Mouse (Mus musculus) lung, adult 2 months (tissue): ENCODE data around the gene Syn1.

Source experiments
- CTCF ChIP-seq: fragments of 200-500 bp; IDR thresholded peaks from 2 replicates; pipeline ENCODE4 v1.5.1; 2011; ENCODE audit warnings: mild to moderate bottlenecking, low read length, control low read depth; ENCODE audit not compliant: insufficient read depth
- POLR2A ChIP-seq: fragments of 200-500 bp; IDR thresholded peaks from 2 replicates; pipeline ENCODE4 v1.6.1; 2011; ENCODE audit warnings: low read depth, mild to moderate bottlenecking, control low read depth, low read length, borderline replicate concordance; ENCODE audit errors: extremely low read depth

DNA sequence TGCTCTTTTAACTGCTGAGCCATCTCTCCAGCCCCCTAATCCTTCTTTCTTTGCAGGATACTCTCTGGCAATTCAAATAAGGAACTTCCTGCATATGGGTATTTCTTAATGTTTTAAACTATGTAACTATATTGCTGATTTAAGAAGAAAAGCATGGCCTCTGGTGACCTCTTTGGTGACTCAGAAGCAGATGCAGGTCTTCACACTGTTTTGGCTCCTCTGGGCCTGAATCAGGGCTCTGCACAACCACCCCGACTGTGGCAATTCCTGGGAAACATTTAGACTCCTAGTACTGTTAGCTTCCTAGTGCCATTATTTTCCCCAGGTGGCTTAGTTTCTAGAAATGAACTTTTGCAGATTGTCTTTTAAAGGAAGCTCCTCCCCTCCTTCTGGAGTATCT, 2.7 kb upstream of the Syn1 start:
- TF ChIP-seq POLR2A (no peak), CTCF (no peak)
